Mouse (Mus musculus) adrenal gland, adult (tissue): ENCODE data around the gene Kdm4a.

Experiments
- DNase-seq, 2 experiments: peaks; one replicate each; pipeline ENCODE4 v3.0.0; 2022 to 2023; ENCODE audit warnings: low spot score in 1 of 2; ENCODE audit not compliant: inconsistent age in 2 of 2

Kdm4a gene

GRCm38 (mm10) chr4:118156559-118156958 lies 23.3 kb downstream of the Kdm4a start:
- DNase-seq = no peak

- DNase-seq = no peak
Observed at GRCm38 (mm10) chr4:118154889-118155288, 25.0 kb downstream of the Kdm4a start.

GRCm38 (mm10) chr4:118152020-118152785 lies 27.6 kb downstream of the Kdm4a start:
- DNase-seq = no peak

GRCm38 (mm10) chr4:118150804-118151203 lies 29.0 kb downstream of the Kdm4a start:
- no peak for DNase-seq

GRCm38 (mm10) chr4:118149956-118150680 lies 29.7 kb downstream of the Kdm4a start:
- DNase-seq = no peak

GRCm38 (mm10) chr4:118149055-118149576 lies 30.7 kb downstream of the Kdm4a start:
- DNase-seq = no peak

- DNase-seq = no peak
Observed at GRCm38 (mm10) chr4:118148317-118148687, 31.5 kb downstream of the Kdm4a start.

- peak in 1 of 2 experiments; percentile 44 for DNase-seq
Observed at GRCm38 (mm10) chr4:118147547-118148316, 32.1 kb downstream of the Kdm4a start.

- no peak for DNase-seq
Observed at GRCm38 (mm10) chr4:118147090-118147489, 32.8 kb downstream of the Kdm4a start.

GRCm38 (mm10) chr4:118144324-118144723 lies 35.5 kb downstream of the Kdm4a start:
- DNase-seq = peak in 1 of 2 experiments; percentile 51

- peak in 1 of 2 experiments; percentile 83 for DNase-seq
Observed at GRCm38 (mm10) chr4:118143679-118144078, 36.2 kb downstream of the Kdm4a start.

- DNase-seq = no peak
Observed at GRCm38 (mm10) chr4:118141511-118141910, 38.3 kb downstream of the Kdm4a start.

- DNase-seq = peak; percentile 87 to 94
Observed at GRCm38 (mm10) chr4:118138891-118139290, 41.0 kb downstream of the Kdm4a start.

GRCm38 (mm10) chr4:118137857-118138256 lies 42.0 kb downstream of the Kdm4a start:
- DNase-seq = no peak

GRCm38 (mm10) chr4:118137311-118137710 lies 42.5 kb downstream of the Kdm4a start:
- DNase-seq = no peak

GRCm38 (mm10) chr4:118135414-118135813 lies 44.4 kb downstream of the Kdm4a start:
- DNase-seq = no peak

GRCm38 (mm10) chr4:118134485-118135365 lies 45.1 kb downstream of the Kdm4a start, which contains the start of gene St3gal3:
TSS of gene St3gal3 (minus strand) at chr4:118134914.
- peak; percentile 98 to 99 for DNase-seq

GRCm38 (mm10) chr4:118131329-118131728 lies 48.5 kb downstream of the Kdm4a start:
- no peak for DNase-seq

- DNase-seq = no peak
Observed at GRCm38 (mm10) chr4:118123030-118123704, 56.7 kb downstream of the Kdm4a start.

- no peak for DNase-seq
Observed at GRCm38 (mm10) chr4:118122078-118122477, 57.8 kb downstream of the Kdm4a start.
